Mouse (Mus musculus) gastrocnemius, postnatal 14 days (tissue): Measurements from ENCODE around the gene Aff1. TPM values are rescaled to one million over a fixed set of nuclear protein-coding genes. Genes with fewer than 3 reads are reported as not detected.

ENCODE experiments used
- DNase-seq: peaks from one replicate; pipeline ENCODE4 v3.0.0; 2021; ENCODE audit warnings: mixed read lengths
- intact Hi-C: fragments of 180-260 bp; cut with DNase I; formaldehyde crosslinking; loops from one replicate; pipeline ENCODE4 v1.15.1; 2025; ENCODE audit warnings: low total_unique reads
- total RNA-seq, 2 experiments: library from RNA; stranded (reverse); gene quantifications; 2 replicates each; pipeline ENCODE4 v1.2.3; 2021

The Aff1 gene
- total RNA-seq, 2 experiments from 2014 or later, result 26.3 to 45.5 TPM

DNA sequence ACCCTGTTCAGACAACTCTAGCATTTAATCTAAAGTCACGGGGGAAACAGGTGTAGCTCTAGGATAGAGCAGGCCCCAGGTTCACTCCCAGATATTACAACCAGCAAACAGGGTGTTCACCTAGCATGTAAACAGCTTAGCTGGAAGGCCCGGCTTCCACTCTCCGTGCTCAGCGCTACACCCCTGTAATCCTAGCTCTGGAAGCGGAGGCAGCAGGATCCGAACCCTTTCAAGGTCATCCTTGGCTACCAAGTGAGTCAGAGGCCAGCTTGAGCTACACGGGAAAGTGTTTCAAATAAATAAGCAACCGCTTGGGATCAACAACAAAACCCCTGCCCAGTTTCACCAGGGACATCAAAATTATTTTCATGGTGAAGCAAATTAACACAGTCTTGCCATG, 2.0 kb upstream of the Aff1 start:
- intact Hi-C loops, result no loop called here
- no peak for DNase-seq

DNA sequence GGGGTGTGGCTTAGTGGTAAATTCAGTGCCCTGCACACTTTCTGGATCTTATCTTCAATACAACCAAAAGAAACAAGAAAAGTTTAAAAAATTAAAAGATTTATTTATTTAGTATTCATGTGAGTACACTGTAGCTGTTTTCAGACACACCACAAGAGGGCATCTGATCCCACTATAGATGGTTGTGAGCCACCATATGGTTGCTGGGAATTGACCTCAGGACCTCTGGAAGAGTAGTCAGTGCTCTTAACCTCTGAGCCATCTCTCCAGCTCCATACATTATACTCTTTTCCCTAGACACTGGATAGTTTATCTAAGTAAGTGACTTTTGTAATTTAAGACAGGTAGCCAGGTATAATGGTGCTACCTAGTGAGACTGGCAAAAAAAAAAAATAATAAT, 1.0 kb upstream of the Aff1 start:
- intact Hi-C loops, result no loop called here
- no peak for DNase-seq

DNA sequence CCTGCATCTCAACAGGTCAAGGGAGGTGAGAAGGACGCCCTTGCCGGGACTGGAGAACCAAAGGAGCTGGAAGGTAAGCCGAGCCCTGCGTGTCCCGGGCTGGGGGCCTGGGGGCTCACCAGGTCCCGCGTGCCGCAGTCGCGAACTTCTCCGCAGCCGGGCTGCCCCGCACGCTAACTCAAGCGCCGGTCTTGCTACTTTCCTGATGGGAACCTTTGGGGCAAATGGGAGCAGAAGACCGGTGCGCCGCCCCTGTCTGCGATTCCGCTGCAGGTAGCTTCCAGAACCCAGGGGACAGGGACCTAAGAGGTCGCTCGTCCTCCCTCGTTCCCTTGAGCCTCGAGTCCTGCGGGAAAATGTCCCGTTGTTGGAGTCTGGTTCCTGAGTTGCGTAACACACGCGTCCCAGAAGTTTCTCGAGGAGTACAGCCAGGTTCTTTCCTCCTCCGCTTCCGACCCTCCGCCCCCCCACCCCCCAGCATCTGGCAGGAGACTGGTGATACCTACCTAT, 412 bp downstream of the Aff1 start:
- no peak for DNase-seq
- intact Hi-C loops, result no loop called here

DNA sequence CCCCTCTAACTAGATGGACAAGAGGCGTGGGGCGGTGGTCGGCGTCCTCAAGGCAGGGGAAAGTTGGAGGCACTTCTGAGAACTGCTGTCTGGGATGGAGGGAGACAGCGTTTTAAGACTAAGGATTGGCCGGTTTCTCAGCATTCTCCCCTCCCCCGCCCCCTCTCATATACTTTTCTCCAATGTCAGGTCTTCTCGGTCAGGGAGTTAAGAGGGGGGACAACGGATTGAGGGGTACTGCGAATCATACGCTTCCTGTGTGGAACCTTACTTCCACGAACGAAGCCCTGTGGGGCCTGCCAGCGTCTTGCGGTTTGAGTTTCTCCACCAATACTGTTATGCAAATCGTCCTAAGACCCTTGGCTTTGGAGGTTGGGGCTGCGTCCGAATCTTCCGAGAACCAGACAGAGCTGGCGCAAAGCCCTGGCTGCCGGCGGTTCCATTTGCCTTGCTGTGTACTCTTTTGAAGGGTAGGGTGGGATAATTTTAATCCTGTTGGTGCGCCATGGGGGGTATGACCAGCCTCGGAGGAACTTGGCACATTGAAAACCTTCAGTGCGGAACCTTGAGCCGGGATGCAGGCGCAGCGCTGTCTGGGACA, 967 bp downstream of the Aff1 start:
- intact Hi-C loops, result no loop called here
- DNase-seq, result peak; percentile 12

DNA sequence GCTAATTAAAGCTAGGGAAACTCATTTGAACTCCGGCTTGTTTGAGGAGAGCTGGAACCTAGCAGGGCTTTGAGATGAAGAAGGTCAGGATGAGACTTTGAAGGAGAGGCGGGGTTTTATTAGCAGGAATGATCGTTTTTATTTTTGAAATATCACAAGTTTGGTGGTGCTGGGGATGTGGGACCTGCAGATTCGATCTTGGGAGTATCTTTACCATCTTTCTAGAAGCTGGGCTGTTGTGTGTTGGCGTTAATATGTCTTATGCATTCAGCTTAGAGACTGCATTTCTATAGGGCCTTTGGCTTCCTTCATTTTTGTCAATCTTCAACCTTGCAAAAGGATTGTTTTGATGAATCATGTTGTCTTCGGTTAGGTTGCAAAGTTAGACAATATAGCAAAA, 1.9 kb downstream of the Aff1 start:
- intact Hi-C loops, result no loop called here
- DNase-seq, result no peak

DNA sequence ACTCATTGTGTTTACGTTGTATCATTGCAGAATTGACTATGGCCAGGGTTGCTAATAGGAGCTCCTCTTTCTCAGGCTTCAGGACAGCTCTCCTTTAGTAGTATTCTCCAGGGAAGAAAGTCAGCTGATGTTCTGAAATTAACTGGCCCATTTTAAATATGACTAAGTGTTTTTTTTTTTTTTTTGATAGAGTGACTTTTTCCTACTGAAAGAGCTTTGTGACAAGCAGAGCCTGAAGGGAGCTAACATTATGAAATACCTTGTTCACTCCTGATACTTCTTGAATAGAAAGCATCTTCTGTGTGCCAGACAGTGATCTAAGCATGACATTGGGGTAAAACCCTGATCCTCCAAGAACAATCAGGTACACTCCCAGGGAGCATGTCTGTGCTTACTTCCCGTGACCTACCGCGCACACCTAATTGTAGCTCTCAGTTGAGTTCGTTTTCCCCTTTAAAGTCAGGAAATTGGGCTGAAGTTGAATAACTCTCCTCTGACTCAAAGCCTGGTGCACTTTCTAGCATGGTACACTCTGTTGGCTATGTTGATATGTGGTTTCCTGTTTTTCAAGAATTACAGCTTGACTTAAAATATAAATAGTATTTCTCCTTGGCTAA, 5.8 kb downstream of the Aff1 start:
- intact Hi-C loops, result no loop called here
- DNase-seq, result no peak

DNA sequence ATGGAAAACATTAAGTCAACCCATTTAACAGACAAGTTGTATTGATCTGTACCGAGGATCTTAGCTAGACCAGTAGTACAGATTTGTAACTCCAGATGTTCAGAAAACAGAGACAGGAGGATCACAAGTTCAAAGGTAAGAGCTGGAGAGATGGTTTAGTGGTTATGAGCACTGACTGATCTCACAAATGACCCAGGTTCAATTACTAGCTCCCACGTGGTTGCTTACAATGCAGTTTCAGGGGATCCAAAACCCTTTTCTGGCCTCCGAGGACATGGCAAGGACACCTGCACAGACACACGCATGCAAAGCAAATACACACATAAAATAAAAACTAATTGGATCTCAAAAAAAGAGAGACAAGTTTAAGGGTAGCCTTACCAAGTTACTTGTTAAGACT, 6.4 kb downstream of the Aff1 start:
- intact Hi-C loops, result no loop called here
- no peak for DNase-seq

DNA sequence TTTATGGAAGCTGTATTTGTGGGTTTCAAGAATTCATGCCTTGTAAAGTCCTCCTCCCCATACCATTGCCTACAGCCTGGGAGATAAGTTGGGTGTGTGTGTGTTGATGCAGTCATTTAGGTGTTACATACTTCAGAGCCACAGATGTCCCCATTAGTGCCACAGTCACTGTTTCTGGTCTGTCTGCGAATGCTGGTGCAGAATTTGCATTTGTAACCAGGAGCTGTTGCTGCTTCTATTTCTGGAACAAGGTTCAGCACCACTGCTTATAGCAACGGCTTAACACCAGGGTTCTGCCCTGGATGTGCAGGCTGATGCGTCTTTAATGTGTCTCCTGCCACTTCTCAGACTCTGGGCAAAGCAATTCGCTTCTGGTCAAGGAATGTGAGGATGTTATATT, 7.4 kb downstream of the Aff1 start:
- intact Hi-C loops, result no loop called here
- no peak for DNase-seq

DNA sequence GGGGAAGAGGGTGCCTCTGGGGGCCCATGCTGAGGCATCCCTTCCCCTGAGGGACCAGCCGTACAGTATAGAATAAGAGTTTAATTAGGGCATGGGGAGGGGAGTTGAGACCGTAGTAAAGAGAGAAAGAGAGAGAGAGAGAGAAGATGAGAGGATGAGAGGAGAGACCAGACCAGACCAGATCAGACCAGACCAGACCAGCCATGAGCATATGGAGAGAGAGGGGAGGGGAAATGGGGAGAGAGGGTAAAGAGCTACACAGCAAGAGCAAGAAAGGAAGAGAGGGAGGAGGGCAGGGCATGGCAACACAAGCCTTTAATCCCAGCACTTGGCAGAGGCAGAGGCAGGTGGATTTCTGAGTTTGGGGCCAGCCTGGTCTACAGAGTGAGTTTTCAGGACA, 8.5 kb downstream of the Aff1 start:
- DNase-seq, result no peak
- intact Hi-C loops, result no loop called here

DNA sequence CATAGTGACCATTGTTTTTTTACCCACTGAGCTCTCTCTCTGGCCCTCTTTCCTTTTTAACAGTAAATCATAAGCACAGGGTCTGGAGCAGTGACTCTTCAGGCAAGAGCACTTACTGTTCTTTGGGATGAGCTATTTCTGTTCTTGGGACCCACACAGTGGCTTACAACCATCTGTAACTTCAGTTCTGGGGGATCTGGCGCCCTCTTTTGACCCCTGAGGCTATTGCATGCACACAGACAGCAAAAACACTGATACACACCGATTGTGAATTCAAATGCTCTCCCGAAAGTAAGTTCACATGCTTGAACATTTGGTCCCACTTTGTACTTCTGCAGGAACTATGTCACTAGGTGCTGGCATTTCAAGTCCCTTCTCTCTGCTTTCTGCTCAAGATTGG, 9.3 kb downstream of the Aff1 start:
- DNase-seq, result no peak
- intact Hi-C loops, result no loop called here

DNA sequence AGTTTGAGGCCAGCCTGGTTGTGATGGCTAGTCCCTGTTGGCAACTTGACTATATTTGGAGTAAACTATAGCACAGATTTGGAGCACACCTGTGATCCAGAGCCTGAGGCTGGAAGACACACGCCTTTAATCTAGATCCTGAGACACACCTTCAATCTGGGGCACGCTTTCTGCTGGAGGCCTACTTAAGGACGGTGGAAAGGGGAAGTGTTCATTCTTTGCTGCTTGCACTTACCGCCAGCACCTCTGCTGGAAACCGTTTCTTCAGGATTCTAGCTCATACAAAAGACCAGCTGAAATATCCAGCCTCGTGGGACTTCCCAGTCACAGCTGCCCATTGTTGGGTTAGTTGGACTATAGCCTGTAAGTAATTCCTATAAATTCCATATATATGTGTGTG, 10.4 kb downstream of the Aff1 start:
- intact Hi-C loops, result no loop called here
- DNase-seq, result no peak

DNA sequence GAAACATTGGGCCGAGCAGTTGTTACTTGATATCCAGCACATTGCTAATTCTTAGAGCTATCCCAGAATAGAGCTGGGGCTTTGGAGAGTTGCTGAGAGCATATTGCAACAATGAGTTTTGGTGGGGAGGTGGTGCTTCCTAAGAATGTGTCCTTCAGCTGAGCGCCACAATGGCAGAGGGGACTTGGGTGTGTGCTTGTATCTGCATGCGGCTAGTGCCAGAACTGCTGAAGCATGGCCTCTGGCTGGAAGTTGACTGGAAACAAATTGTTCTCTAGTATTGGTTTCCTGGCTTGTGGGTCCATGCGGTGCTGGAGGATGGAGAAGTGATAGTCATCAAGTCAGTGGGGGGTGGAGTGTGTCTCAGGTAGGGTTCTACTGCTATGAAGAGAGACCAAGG, 13.2 kb downstream of the Aff1 start:
- intact Hi-C loops, result no loop called here
- DNase-seq, result no peak

DNA sequence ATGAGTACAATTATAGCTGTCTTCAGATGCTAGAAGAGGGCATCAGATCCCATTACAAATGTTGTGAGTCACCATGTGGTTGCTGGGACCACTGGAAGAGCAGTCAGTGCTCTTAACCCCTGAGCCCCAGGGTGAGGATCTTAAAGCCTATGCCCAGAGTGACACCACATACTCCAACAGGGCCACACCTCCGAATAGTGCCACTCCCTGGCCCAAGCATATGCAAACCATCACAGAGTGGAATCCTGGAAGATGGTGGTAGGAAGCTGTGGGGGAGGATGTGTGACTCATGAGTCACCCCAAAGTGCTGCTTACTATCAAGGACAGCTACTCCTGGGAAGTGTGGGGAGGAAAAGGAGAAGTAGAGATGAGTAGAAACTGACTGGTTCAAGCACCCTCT, 13.7 kb downstream of the Aff1 start:
- intact Hi-C loops, result no loop called here
- DNase-seq, result no peak

DNA sequence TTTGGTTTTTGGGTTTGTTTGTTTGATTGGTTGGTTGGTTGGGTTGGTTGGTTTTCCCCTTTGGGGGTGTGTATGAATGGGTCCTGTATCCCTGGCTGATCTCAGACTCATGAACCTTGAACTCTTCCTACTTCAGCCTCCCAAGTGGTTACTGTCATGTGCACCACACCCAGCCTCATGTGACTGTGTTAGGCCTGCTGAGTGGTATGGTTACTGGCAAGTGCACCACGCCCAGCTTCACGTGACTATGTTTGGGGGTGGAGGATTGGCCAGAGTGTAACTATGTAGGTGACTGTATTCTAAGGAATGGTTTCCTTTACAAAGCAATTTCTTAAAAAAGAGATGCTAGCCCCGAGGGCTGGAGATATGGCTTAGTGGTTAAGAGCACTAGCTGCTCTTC, 16.9 kb downstream of the Aff1 start:
- intact Hi-C loops, result no loop called here
- no peak for DNase-seq

DNA sequence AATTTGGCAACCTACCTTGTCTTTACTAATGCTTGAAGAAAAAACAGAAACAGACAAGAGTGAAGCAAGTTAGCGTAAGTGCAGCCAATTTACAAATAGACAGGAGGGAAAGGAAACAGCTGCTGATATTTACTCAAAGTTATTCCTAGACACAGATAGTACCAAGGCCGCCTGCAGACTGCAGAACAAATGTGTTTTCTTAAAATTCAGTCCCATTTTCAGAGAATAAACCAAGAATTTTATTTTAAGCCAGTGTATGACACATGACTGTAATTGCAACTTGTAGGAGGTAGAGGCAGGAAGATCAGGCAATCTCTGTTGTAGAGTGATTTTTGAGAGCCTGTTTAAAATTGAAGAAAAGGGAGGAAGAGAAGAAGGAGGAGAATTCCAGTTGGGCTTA, 19.7 kb downstream of the Aff1 start:
- intact Hi-C loops, result no loop called here
- DNase-seq, result no peak

DNA sequence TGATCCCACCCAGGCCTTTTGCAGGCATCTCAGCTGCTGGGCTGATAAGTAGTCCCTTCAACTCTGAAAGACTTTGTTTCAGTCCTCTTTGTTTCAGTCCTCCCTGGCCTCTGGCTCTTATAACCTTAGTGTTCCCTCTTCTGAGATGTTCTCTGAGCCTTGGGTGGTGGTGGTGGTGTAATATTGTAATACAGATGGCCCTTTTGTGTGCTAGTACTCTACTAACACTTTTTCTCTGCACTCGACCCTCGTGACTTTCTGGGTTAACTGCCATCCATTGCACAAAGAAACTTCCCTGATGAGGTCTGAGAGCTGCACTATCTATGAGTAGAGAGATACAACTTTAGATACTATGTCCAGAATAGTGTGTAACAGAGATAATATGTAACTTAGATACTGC, 21.2 kb downstream of the Aff1 start:
- no peak for DNase-seq
- intact Hi-C loops, result no loop called here

DNA sequence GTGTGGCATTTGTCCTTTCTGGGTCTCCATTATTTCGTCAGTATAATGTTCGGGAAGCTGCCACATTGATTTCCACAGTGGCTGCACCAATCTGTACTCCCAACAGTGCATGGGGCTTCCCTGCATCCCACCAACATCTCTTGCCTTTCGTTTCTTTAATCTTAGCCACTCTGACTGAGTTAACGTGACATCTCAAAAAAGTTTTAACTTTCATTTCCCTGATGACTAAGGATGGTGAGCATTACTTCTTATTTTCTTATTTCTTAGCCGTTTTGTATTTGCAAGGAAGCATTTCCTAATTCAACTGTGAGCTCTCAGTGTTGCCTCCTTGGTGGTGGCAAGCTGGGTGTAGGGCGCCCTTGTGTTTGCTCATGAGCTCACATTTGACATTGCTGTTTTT, 22.8 kb downstream of the Aff1 start:
- intact Hi-C loops, result no loop called here
- DNase-seq, result no peak

DNA sequence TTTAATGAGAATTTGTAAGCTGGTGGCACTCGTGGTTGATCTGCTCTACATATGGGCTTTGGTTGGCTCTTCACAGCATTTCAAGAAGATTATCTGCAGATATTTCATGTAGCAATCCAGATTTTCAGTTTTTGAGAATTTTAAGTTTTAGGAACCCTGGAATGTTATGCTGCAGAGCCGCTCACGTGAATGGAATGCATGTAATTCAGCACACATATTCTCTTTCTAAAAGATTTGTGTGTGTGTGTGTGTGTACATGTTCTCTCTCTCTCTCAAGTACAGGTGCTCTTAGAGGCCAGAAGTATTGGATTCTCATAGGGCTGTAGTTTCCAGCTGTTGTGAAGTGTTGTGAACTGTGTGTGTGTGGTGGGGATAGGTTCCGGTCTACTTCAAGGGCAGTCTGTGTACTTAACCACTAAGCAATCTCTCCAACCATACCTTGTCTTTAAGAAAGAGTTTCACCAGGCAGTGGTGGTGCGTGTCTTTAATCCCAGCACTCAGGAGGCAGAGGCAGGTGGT, 24.7 kb downstream of the Aff1 start:
- intact Hi-C loops, result no loop called here
- no peak for DNase-seq

DNA sequence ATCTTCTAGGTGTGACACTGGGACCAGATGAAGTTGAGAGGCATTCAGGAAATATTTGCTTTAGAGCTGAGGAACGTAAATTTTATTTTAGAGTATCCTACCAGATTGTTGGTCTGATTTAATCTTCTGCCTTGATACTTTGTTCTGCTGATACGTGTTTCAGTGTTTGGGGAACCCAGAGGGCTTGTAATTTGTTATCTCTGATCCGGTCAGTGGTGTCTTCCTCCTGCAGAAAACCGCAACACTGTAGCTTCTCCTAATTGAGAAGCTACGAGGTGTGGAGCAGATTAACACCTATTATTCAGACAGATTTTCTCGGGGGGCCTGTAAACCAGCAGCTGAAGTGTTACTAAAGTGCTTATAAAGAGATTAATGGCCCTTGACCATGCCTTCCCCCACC, 27.0 kb downstream of the Aff1 start:
- intact Hi-C loops, result no loop called here
- no peak for DNase-seq

DNA sequence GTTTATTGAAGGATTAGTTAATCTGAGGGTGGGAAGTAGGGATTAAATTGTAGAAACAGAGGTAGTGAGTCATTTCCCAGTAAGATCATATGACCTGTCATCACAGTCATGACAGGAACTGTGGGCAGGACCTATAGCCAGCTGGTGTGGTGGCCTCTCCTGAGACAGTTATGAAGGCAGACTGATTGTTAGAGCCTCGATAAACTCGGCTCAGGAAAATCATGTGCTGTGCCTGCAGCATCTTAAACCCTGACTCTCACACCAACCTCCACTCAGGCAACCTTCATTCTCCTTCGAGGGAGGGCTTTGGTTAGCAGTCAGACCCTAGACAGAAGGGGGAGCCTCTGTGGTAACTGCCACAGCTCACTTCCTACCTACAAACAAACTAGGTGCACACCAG, 27.7 kb downstream of the Aff1 start:
- no peak for DNase-seq
- intact Hi-C loops, result no loop called here

DNA sequence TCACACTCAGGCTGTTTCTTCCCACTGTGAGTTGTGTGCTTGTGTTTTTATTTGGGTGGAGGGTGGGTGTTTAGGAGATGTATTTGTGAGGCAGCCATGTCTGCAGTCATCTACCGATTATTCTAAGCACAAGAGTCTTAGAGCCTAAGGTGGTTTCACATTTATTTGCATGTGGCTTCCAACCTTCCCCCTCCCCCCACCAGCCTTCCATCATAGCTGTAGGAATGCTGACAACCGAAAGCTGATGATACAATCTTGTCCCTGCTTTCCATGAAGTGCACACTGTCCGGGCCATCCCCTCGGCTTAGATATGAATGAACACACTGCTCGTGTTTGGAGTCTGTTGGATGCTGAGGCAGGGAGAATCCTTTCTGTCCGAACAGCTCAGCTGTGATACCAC, 28.8 kb downstream of the Aff1 start:
- intact Hi-C loops, result no loop called here
- no peak for DNase-seq

DNA sequence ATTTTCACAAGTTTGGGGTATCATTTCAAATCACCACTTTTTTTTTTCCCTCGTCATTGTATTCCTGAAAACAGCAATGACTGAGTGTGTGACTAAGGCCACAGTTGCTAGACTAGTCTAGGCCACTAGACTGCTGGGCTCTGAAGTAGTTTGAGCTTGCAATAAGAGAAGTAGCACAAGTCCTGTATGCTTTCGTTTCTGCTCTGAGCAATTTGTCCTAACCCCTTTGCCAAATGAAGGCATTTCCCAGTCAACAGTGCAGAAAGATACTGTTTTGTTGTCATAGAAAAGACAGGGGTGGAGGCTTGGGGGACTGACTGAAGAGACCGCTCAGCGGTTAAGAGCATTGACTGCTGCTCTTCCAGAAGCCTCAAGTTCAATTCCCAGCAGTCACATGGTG, 29.3 kb downstream of the Aff1 start:
- no peak for DNase-seq
- intact Hi-C loops, result no loop called here
